Mouse (Mus musculus) right cerebral cortex, postnatal 25 days (tissue): ENCODE data around the gene Hoxa4.

Experiments used
- DNase-seq: peaks from one replicate; pipeline ENCODE4 v3.0.0; 2022

The Hoxa4 gene

DNA sequence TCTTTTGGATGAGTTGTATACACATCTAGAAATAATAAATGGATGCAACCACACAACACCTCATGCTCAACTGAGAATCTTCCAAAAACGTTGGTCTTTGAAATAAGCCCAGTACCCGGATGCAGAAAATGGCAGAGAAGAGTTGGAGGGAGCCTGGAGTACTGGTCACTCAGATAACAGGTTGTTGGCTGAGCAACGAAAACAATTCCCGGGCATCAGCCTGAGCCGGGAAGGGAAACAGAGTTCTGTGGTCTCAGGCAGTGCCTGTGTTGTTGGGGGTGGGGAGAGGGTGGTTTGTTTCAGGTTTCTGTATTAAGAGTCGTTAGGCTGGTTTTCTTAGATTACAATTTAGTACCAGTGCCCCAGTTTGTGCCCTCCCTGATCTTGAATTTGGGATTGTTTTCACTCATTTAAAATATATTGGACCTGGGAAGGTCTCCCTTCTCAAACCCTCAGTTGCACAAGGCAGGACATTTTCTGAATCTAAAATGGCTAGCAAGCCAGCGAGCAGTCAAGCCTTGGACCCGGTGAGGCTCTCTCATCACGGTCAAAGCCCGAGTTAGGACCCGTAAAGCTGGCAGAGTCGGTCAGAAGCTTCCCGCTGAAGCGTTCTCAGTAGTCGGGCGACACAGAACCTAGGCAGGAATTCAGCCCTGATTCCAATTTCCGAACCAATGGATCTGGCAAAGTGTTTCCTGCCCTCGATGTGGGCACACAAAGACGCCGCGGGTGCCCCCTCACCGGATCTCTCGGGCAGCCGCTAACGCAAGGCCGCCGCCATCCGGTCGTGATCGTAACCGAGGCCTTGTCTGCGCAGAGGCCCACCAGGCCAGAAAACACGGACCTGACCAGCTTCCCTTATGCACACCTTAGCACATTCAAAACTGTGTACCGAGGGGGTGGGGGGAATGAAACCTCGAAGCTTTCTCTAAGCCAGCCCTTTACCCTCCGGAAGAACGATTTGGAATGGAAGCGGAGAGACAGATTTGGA is 37.2 kb upstream of the Hoxa4 start:
- DNase-seq: no peak

DNA sequence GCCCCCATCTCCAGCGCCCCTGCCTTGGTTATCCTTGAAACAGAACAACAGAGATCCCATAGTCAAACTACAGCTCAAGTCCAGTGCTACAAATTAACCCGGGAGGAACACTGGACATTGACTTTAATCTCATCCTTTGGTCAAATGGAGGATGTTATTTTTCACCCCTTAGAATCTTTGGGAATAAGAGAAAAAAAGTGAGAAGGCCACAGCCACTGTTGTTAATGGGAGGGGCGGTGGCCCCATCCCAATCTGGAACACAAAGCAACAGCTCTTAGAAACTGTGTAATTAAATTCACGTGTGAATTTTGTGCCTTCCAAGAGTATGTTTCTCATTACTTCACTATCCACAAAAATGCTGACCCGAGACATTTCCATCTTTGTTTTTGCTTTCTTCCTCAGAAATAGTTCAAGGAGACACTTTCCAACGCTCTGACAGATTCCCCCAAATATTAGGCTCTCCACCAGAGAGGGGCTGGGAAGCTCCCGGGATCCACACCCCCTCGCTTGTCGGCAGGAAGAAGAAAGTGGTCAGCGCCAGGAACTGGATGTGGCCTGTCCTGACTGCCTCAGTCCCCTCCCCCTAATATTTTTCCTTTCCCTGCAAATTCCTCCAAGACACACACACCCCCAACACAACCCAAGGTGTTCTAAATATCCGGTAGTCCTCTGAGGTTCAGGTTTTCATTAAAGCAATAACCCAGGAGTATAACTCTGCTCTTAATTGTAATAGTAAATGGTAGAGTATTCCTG is 36.1 kb upstream of the Hoxa4 start:
- DNase-seq: no peak

DNA sequence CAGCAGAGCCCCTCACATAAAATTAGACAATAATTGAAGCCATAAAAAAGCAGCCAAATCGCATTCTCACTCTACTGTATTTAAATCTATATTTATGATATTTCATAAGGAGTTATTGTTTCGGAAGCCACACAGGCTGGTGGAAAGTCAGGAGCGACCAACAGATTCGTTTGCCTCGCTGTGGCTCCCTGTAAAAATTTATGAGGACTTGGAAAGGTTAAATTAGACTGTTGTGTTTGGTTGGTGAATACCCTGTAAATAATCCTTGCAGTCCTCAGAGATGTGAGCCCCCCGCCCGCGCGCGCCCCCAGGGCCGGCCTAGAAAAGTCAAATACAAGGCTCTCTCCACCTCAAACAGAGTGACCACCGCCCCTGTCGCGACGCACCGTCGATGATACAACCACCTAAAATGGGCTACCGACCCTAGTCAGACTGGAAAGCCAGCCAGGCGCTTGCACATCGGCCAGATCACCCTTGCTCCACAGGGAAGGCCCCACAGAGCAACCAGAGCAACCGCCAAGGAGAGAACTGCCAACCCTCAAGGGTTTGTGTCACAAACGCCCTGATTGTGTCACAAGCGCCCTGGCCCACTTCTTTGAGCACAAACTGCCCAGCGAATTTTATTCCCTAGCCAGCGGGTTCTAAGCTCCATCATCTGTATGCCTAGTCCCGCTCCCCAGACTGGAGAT is 35.2 kb upstream of the Hoxa4 start:
- DNase-seq: no peak

DNA sequence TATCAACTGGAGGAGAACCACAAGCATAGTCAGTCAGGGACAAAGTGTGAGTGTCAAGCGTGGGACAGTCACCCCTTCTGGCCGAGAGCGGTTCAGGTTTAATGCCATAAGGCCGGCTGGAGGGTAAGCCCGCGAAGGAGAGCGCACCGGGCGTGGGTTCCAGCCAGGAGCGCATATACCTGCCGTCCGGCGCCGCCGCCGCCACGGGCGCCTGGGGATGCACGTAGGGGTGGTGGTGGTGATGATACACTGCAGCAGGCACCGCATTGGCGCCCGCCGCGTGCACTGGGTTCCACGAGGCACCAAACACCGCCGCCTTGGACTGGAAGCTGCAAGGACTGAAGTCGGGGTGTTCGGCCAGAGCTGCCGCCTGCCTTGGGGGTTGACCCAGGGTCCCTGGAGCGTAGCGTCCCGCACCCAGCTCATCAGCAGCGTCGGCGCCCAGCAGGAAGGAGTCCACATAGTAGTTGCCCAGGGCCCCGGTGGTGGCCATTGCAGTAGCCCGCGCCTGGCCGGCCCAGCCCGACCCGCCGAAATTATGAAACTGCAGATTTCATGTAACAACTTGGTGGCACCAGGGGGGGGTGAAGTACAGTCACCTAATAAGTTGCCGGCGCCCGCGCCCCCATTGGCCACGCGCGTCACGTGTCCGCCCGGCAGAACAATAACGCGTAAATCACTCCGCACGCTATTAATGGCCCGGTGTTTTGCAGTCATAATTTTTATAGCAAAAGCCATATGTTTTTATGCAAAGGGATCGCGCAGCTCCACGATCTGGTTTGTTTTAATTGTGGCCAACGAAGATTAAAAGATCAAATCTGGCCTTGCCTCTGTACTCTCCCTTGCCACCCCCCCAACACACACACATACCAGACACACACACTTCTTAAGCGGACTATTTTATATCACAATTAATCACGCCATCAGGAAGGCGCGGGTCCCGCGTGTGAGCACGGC is 34.3 kb upstream of the Hoxa4 start:
- no peak for DNase-seq

DNA sequence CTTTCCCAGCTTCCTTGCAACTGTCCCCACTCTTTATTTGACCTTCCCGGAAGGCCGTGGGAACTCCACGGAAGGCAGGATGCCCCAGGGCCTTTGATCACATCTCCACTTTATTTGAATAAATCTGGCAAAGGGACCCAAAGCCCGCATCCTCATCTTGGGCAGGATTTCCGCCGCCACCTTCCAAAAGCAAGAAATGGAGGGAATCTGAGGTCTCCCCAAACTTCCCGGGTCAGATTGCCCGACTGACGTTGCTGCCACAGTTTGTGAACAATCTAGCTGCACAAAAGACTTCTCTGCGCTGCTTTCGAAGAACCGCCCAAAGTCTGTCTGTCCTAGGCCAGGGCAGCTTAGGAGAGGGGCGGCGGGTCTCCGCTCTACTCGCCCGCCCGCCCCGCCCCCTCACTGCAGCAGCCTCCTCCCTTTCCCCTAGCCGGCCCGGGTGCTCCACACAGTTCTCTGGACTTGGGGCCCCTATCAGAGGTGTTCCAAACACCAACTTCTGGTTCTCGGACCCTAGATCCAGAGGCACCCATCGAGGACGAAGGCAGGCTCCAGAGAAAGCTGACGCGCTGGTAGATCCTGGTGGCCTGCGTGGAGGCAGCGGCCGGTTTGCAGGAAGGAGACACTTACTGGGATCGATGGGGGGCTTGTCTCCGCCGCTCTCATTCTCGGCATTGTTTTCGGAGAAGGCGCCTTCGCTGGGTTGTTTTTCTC is 33.5 kb upstream of the Hoxa4 start:
- no peak for DNase-seq

DNA sequence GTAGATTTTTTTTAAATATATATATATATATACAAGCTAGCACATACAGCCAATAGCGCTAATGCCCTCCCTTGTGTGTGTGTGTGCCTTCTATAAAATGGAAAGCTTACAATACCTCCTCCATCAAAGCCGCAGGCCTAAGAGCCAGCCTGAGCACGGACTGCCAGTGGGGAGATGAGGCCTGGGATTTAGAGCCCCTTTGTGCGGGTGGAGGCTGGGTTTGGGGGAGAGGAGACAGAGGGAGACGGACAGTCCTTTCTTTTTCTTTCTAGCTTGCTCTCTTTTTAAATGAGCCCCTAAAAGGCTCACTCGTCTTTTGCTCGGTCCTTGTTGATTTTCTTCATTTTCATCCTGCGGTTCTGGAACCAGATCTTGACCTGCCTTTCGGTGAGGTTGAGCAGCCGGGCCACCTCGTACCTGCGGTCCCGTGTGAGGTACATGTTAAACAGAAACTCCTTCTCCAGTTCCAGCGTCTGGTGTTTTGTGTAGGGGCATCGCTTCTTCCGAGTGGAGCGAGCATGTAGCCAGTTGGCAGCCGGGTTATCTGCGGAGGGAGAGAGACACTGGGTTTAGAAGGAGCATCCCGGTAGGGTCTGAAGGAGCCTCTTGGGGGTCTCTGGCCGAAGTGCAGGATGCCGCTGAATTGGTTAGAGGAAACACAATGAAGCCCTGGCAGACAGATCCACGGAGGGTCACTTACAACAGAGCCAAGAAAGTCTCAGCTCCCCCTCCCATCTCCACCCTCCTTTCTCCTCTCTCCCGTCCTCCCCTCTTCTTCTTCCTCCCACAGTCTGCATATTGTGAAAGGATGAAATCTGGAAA is 32.6 kb upstream of the Hoxa4 start:
- DNase-seq: no peak

DNA sequence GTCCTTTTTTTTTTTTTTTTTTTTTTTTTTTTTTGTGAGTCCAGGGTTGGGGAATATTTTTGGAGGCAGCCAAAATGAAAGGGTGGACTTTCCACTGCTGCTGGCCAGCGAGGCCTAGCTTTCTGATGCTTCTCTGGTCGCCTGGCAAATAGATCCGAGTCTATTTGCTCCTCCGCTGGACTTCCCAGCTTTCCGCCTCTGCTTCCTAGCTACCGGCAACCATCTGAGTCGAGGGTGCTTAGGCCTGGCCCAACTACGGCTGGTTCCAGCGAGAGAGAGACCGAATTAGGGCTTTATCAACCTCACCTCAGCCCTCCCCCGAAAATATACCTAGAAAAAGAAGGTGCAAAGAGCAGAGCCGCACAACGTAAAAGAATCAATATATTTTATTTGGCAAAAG is 31.2 kb upstream of the Hoxa4 start:
- no peak for DNase-seq

DNA sequence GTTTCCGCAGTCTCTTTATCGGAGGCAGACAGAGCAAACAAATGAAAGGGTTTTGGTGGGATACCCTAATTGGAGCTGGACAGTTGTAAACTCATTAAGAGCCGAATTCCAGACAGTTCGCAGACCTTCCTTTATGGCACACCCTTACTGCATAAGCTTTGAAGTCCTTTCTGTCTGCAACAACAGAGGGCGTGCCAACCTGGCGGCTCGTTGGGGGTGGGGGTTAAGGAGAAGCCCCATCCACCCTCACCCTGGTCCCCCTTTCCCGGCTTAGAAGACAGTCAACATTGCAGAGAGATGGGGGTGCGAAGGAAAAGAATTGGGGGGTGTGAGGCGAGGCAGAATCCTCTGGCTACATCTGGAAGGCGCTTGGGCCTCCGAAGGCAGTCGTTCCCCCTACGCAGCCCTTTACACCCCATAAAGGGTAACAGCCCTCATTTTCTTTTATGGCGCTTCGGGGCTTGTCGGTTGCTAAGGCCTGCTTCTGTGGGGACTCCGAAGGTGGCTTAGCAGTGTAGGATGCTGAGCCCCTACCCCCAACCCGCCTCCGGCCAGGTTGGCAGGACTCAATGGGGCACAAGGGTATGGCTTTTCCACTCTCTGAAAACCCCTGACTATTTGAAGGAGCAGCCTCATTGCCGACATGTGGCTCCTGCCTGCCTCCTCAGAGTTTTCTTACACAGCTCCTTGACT is 30.6 kb upstream of the Hoxa4 start:
- DNase-seq: no peak

DNA sequence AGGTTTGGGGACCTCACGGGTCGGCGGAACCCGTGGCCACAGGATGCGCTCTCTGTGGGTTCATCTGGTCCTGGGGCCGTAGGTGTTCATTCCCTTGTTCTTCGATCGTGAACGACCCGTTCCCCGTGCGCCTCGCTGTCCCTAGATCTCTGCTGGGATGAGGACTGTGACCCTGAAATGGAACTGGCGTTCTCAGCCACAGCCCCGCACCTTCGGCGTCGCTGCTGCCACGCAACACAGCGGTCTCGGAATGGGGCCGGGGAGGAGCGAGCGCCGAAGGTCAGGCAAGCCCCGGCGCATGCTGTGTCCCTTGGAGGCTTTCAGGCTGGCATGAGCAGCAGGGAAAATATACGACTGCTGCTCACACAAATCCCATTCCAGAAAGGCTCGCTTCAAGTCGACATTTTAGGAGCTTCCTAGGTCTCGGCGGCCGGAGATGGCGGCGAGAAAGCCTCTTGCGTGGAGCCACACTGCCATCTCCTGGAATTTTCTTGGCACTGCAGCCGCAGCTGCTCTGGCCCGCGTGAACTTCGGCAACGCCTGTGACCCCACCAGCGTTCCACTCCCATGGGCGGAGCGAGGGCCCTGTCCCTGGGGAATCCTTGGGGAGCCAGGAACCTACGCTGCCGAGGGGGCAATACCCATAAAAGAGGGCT is 29.9 kb upstream of the Hoxa4 start, which contains the start of gene Hoxa7:
Gene Hoxa7, minus strand, starts transcription at position 518 of the 656 bp plus-strand sequence.
- peak; percentile 72 for DNase-seq

DNA sequence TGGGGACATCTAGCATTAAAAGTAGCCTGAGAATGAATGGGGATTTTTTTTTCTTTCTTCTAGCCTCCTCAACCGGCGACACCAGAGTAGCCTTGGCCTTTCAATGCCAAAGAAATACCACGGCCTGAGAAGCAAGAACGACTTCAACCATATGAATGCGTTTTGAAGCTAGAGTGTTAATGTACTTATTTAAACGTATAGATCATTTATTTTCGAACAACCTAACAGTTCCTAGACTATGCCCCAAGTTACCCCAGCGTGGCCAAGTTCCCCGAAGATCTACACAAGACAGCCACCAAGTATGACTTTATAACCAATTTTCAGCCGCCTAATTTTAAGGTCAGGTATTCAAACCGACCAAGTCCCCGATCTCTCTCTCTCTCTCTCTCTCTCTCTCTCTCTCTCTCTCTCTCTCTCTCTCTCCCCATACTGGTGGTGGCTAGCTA is 29.3 kb upstream of the Hoxa4 start:
- DNase-seq: no peak

DNA sequence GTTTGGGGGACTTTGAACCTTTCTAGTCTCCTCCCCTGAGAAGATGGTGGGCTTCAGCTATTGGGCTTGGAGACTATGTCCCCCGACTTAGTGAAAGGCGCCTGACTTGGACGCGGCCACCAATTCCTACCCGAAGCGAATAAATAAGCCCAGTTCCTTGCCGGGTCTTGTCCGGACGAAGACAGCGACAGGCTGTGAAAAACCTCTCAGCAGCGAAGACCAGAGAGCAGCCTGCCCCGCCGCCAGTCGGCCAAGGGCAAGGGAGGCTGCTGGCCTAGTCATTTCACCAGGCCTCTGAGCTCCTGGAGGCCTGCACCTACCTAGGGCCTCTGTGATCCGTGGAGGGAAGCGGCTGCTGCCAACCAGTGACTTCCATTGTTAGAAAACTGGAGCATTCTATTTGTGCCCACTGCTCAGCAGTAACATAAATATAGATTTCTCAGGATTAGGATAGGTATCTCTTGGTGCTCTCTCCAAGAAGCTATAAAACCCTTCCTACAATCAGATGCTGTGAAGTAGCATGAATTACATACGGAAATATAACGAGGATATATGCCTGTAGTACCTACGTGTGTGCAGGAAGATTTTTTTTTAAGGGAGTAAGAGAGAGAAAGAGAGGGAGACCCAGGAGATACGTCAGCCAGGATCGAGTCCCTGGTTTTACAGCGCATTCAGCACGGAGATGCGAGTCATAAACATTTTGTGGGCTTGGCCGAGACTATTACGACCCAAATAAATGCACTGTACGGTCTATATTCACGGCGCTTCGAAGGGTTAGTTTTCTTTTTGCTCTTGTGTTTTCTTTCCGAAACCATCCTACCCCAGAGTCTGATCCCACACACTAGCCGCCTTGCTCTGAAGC is 28.7 kb upstream of the Hoxa4 start:
- no peak for DNase-seq

DNA sequence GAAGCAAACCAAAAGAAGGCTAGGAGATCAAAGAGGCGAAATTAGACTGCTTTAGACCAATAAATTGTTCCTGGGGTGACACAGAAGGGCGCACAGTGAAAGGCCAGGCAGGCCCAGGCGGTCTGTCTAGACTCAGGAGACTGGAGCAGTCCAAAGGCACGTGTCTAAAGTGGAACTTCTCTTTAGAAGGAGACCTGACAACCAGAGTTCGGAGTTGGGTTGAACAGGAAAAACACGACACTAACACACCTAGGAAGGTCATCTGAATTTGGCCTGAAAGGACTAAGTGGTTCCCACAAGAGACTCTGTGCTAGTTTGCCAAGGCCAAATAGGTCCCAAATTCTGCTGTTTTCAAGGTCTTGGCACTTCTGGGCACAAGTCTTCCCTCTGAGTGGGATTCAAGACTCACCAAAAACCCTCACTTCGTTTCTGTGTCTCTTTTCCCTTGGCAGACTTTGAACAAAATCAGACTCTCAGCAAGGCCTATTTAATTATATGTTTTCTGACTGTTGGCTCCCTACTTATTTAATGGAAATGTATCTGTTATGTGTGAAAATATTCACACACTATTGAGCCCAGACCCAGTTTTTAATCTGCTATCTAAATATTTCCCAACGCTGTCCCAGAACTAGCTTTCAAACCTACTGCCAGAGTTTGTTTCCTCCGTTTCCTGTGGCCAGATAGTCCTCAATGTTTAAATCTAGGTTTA is 27.8 kb upstream of the Hoxa4 start:
- DNase-seq: no peak

DNA sequence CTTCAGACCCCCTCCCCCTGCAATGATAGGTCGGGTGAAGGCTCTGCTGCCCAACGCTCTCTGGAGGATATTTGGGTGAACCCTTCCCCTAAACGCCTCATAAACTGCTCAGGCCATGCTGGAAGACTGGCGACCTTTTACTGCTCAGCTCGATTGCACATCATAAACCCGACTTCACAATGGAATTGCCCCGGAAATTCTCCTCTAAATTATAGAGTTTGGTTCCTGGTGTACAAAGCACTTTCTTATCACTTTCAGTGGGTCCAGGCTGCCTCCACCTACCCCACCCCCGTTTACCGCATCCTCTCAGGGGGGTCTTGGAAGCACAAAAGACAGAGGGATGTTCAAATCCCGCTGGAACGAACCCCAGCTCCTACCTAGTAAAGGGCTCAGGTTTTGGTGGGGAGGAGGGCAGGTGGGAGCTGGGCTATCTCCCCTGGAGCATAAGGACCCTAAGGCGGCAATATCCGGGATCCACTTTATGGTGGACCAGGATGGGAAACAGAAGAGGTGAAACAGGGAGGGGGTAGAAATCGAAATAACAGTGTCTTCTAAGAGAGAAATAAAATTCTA is 27.2 kb upstream of the Hoxa4 start:
- DNase-seq: no peak

DNA sequence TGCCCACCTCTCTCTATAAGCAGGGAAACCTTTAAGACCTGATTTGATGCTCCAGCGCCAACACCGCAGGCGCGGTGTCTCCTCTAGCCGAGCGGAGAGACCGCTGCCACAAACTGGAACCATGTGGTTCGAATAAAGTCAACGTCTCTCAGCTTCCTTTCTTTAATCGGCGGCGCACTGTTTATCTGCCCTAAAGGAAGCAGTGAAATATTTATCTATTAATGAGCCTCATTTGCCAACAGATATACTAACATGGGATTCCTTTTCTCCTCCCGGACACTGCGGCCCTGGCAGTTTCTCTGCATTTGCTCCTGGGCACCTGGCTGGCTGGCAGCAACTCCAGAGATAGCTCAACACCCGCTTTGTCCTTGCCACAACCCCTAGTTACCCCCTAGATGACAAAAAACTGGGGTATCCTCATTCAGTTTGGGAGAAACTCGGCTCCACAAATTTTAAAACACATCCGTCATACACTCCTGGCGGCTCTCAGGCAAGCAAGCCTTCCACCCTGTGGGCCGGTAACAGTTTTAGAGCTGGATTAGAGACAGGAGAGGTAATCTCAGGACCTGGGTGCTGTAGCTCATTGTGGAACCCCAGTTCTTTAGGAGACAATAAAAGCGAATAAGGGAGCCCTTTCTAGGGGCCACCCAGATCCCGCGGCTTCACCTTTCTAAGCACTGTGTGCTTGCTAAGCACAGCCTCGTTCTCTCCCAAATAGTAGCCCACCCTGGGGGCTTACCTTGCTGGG is 26.5 kb upstream of the Hoxa4 start:
- no peak for DNase-seq

DNA sequence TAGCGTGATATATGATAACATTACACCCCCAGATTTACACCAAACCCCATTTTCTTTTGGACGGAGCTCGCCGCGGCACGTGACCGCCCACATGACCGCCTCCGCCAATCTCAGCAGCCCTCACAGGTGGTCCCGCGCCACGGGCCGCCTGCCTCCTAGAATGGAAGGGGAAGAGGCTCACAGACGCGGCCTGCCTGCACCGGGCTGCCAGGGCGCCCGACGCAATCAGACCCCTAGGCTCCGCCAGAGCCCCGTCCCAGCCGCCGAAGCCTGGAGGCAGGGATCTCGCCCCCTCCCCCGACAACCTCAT is 25.9 kb upstream of the Hoxa4 start:
- DNase-seq: no peak

DNA sequence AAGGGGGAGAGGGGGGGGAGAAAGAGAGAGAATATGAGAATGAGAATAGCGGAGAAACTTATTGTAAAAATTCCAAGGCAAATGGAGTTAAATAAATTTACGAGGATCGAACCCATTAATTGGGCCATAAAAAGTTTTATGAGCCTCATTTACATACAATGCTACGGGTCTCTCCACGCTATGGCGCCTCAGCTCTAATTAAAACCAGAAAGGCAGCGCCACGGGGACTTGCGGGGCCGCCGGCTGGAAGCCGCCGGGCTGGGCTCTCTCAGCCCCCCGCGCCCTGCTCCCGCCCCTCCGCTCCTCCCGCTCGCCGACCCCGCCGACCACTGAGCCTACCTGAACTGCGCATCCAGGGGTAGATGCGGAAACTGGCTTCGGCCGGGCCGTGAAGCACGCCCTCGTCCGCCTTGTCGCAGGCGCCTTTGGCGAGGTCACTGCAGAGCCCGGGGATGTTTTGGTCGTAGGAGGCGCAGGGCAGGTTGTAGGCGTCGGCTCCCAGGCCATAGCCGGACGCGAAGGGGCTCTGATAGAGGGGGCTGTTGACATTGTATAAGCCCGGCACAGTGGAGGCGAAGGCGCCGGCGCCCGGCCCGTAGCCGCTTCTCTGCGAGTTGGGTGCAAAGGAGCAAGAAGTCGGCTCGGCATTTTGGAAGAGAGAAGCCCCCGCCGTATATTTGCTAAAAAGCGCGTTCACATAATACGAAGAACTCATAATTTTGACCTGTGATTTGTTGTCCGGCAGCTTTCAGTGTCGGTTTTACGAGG is 25.3 kb upstream of the Hoxa4 start:
- DNase-seq: no peak
